Mouse (Mus musculus) lung, embryonic 15.5 days (tissue): ENCODE measurements around the gene Tmbim6. TPM values are rescaled to one million over a fixed set of nuclear protein-coding genes. Genes with fewer than 3 reads are reported as not detected.

Experiments used
- ATAC-seq: fragments of 200-750 bp; cut with Nextera tagmentation; 2 replicates; pipeline ENCODE4 v1.8.0; 2017; ENCODE audit warnings: moderate number of reproducible peaks, borderline replicate concordance; ENCODE audit not compliant: low FRiP score, low TSS enrichment; ENCODE audit errors: extremely low read depth
- H3K27ac ChIP-seq: fragments of 300-500 bp; sonication (generic); 2 replicates; pipeline ENCODE4 v1.5.1; 2015; ENCODE audit warnings: moderate library complexity, mild to moderate bottlenecking, inconsistent platforms
- H3K27me3 ChIP-seq: fragments of 300-500 bp; sonication (generic); 2 replicates; pipeline ENCODE4 v1.6.1; 2015; ENCODE audit warnings: inconsistent platforms
- H3K36me3 ChIP-seq: fragments of 300-500 bp; sonication (generic); 2 replicates; pipeline ENCODE4 v1.6.1; 2015; ENCODE audit warnings: inconsistent platforms
- H3K4me1 ChIP-seq: fragments of 300-500 bp; sonication (generic); 2 replicates; pipeline ENCODE4 v1.6.1; 2015; ENCODE audit warnings: inconsistent platforms
- H3K4me2 ChIP-seq: fragments of 300-500 bp; sonication (generic); 2 replicates; pipeline ENCODE4 v1.6.1; 2015; ENCODE audit warnings: inconsistent platforms, mild to moderate bottlenecking, moderate library complexity
- H3K4me3 ChIP-seq: fragments of 300-500 bp; sonication (generic); 2 replicates; pipeline ENCODE4 v1.5.1; 2015; ENCODE audit warnings: mild to moderate bottlenecking, inconsistent platforms
- H3K9ac ChIP-seq: fragments of 300-500 bp; sonication (generic); 2 replicates; pipeline ENCODE4 v1.6.1; 2015; ENCODE audit warnings: inconsistent platforms
- H3K9me3 ChIP-seq: fragments of 300-500 bp; sonication (generic); 2 replicates; pipeline ENCODE4 v1.6.1; 2016; ENCODE audit warnings: inconsistent platforms
- WGBS: fragments of 180-500 bp; shearing (Covaris S2); methylation state at CpG from one replicate; pipeline ENCODE4 v1.1.7; 2015; 5-methylcytosine and 5-hydroxymethylcytosine counted together
- polyA plus RNA-seq: library from polyadenylated mRNA; unstranded; fragments of >200 nt; fragmentation: Nextera tagmentation; extraction: Ambion mirVana; gene quantifications from 2 replicates; pipeline ENCODE4 v1.2.1, GENCODE M21; 2015

Tmbim6 gene
- polyA plus RNA-seq, 1 experiment from 2014 or later = 427 TPM

DNA sequence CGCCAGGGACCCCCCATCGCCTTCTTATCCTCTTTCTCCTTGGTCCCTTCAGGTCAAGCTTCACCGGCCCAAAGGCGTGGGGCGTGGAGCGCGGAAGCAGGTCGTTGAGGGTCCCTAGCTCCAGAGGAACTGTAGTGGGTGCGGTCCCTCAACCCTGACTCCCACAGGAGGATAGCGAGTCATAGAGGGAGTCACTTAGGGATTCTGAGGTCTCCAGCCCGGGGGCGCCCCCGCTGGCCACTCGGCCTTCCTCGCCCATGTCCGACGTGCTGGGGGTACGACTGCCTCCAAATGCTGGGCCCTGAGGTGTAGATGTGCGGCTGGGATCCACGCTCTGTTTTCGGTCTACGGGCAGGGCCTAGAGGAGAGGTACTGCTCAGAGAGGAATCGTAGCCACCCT lies 29.9 kb downstream of the Tmbim6 start:
- peaks cover 36% of the 10 kb centered on the region for H3K4me1 ChIP-seq
- no peaks in the 10 kb centered on the region for H3K9me3 ChIP-seq
- peaks cover 37% of the 10 kb centered on the region for H3K36me3 ChIP-seq
- H3K27me3 ChIP-seq = no peaks in the 10 kb centered on the region
- H3K9ac ChIP-seq = no peak overlapping the region
- H3K4me2 ChIP-seq = no peak overlapping the region
- no peak overlapping the region for H3K27ac ChIP-seq
- no peak for ATAC-seq
- 90% methylated on average over 23 of the region's 23 CpGs for WGBS
- H3K4me3 ChIP-seq = no peak overlapping the region

DNA sequence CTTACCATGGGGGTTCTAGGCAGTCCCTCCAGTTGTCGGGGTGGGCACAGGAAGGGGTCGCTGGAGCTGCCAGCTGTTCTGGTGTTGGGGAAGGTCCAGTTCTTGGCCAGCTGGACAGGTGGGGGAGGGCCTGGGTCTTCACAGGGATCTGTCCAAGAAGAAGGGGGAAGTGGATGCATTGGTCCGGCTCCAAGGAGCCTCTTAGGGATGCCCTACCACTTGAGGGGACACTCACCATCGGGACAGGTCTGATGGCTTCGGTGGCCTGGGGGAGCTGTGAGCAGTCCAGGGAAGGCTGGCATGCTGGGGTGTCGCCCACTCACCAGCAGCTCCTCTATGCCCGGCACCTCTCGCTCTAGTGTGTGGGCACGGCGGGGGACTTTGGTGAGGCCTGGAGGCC lies 30.4 kb downstream of the Tmbim6 start:
- no peak overlapping the region for H3K4me2 ChIP-seq
- no peak for ATAC-seq
- no peak overlapping the region for H3K4me3 ChIP-seq
- no peak overlapping the region for H3K9ac ChIP-seq
- WGBS = 84% methylated on average over 10 of the region's 10 CpGs
- H3K27me3 ChIP-seq = no peaks in the 10 kb centered on the region
- peaks cover 43% of the 10 kb centered on the region for H3K36me3 ChIP-seq
- no peak overlapping the region for H3K27ac ChIP-seq
- peaks cover 31% of the 10 kb centered on the region for H3K4me1 ChIP-seq
- H3K9me3 ChIP-seq = no peaks in the 10 kb centered on the region

DNA sequence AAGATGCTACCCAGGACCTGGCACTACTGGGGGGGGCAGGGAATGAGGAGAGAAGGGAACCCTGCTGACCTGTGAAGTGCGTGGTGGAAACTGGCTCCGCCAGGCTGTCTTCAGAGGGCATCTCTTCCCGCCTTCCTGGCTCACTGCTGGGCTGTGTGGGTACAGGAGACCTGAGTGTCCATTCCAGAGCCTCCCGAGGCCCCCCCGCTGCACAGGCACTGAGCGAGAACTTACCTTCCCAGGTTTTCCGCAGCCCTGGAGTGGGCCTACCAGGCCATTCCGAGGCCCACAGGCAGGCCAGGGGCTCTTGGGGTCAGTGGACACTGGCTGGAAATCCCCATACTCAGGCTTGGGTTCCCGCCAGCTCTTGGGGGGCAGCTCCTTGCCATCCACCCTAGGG lies 31.2 kb downstream of the Tmbim6 start:
- no peaks in the 10 kb centered on the region for H3K9me3 ChIP-seq
- ATAC-seq = no peak
- H3K4me3 ChIP-seq = no peak overlapping the region
- no peak overlapping the region for H3K9ac ChIP-seq
- WGBS = 90% methylated on average over 9 of the region's 9 CpGs
- H3K27ac ChIP-seq = no peak overlapping the region
- peaks cover 27% of the 10 kb centered on the region for H3K4me1 ChIP-seq
- H3K36me3 ChIP-seq = peaks cover 48% of the 10 kb centered on the region
- H3K27me3 ChIP-seq = no peaks in the 10 kb centered on the region
- no peak overlapping the region for H3K4me2 ChIP-seq

DNA sequence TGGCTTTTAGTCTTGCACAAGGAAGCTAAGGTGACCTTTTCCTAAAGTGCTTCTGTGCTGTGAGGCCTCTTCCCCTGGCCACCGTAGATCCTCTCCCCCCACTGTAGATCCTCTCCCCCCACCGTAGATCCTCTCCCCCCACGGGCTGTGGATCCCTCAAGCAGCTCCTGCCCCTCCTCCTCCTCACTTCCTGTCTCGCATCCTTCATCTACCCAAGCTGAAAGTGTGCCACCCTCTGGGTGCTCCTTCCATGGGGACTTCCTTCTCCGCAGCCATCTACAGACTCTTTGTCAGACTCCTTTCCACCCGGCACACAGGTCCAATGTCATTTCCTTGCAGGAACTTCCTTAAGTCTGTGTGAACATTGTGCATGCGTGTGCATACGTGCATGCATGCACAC lies 37.7 kb downstream of the Tmbim6 start:
- Histone ChIP-seq H3K9ac (no peak overlapping the region), H3K4me2 (no peak overlapping the region), H3K36me3 (peaks cover 48% of the 10 kb centered on the region), H3K4me1 (peaks cover 26% of the 10 kb centered on the region), H3K4me3 (no peak overlapping the region), H3K27me3 (no peaks in the 10 kb centered on the region), H3K9me3 (no peaks in the 10 kb centered on the region), H3K27ac (peak overlapping the region; percentile 15; the same call in 1 of the 2 replicates)
- ATAC-seq = no peak
- 71% methylated on average over 8 of the region's 8 CpGs for WGBS

DNA sequence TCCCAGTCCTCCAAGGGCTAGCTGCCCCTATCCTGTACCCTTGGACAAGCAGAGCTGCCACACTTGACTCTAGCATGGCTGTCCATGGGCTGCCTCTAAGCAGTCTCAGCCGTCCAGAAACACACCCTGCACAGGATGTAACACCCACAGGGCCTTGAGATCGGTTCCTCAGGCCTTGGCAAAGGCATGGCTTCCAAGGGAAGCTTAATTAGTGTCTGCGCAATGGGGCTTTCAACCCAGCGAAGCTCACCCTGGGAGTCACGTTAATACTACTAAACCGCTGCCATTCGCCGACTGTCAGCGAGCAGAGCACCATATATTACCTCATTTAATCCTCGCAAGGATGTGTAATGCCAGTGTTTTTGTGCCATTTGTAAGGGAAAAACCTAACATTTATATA lies 38.4 kb downstream of the Tmbim6 start:
- 82% methylated on average over 10 of the region's 10 CpGs for WGBS
- peak overlapping the region; percentile 15; the same call in 1 of the 2 replicates for H3K27ac ChIP-seq
- no peak for ATAC-seq
- H3K4me1 ChIP-seq = peaks cover 31% of the 10 kb centered on the region
- no peaks in the 10 kb centered on the region for H3K9me3 ChIP-seq
- no peak overlapping the region for H3K4me3 ChIP-seq
- peaks cover 42% of the 10 kb centered on the region for H3K36me3 ChIP-seq
- no peaks in the 10 kb centered on the region for H3K27me3 ChIP-seq
- H3K9ac ChIP-seq = no peak overlapping the region
- H3K4me2 ChIP-seq = no peak overlapping the region

DNA sequence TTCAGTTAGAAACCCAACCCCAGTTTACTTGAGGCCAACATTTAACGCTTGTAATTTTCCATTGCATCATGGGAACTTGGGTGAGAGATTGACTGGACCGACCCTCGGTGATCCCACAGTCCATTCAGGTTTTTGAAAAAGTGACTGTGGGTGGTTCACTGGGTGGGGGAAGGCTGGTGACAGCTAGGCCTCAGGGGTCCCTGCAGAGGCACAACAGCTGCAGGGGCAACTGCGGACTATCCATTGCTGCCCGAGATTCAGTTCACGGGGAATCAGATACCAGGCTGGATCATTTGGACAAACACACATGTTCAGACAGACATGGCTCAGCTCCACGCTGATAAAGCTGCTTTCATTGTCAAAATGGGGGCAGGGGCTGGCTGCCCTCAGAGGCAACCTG lies 38.8 kb downstream of the Tmbim6 start:
- H3K27ac ChIP-seq = peak overlapping the region; percentile 33; the same call in 1 of the 2 replicates
- H3K4me3 ChIP-seq = no peak overlapping the region
- H3K9me3 ChIP-seq = no peaks in the 10 kb centered on the region
- peaks cover 33% of the 10 kb centered on the region for H3K4me1 ChIP-seq
- 64% methylated on average over 7 of the region's 7 CpGs for WGBS
- no peak overlapping the region for H3K4me2 ChIP-seq
- ATAC-seq = no peak
- no peak overlapping the region for H3K9ac ChIP-seq
- peaks cover 38% of the 10 kb centered on the region for H3K36me3 ChIP-seq
- no peaks in the 10 kb centered on the region for H3K27me3 ChIP-seq

DNA sequence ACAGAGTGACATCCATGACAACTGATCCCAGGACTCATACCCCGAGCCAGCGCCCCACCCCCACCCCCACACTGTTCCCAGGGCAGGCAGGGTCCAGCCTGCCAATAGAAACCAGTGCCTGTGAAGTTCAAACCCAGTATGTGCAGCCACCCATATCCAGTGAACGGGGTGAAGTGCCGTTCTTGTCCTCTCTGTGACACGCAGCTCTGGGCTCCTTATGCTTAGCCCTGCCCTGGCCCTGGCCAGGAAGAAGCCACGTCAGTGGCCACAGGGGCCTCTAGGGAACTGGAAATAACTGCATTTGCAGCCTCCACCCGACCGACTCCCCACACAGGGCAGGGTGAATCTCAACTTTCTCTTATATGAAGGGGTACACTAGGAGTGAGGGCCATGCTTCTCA lies 39.3 kb downstream of the Tmbim6 start:
- ATAC-seq = no peak
- Histone ChIP-seq H3K9me3 (no peaks in the 10 kb centered on the region), H3K4me1 (peaks cover 33% of the 10 kb centered on the region), H3K27ac (no peak overlapping the region), H3K9ac (no peak overlapping the region), H3K36me3 (peaks cover 34% of the 10 kb centered on the region), H3K27me3 (no peaks in the 10 kb centered on the region), H3K4me2 (no peak overlapping the region), H3K4me3 (no peak overlapping the region)
- WGBS = 60% methylated on average over 8 of the region's 8 CpGs

DNA sequence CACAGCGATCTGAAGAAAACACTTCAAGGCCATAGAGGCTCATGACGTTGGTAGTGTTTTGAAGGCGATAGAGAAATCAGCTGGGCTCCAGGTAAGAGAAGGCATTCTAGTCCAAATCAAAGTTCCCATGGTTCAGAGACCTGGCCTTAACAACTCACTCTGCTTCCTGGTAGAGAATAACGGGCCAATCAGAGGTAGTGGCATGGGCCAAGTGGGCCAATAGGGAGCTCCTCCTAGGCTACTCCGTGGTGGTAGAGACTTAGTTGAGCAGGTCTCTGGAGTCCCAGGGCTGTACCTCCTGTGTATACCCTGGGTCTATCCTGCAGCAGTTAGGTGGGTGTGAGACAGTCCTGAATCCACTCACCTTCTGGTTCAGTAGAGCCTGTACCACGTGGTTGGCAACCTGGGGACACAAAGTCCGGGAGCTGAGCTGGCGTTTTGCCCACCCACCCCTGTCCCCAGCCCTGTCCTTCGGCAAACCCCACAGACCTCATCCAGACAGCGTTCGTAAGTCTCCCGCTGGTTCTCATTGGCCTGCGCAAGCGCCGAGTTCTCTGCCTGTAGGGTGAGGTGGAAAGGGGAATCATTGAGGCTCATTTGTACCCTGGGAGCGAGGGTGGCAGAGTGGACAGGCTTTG lies 40.5 kb downstream of the Tmbim6 start:
- WGBS = 84% methylated on average over 16 of the region's 16 CpGs
- Histone ChIP-seq H3K9ac (no peak overlapping the region), H3K36me3 (peaks cover 22% of the 10 kb centered on the region), H3K27me3 (no peaks in the 10 kb centered on the region), H3K4me3 (no peak overlapping the region), H3K4me2 (no peak overlapping the region), H3K27ac (no peak overlapping the region), H3K4me1 (peaks cover 40% of the 10 kb centered on the region), H3K9me3 (no peaks in the 10 kb centered on the region)
- no peak for ATAC-seq

DNA sequence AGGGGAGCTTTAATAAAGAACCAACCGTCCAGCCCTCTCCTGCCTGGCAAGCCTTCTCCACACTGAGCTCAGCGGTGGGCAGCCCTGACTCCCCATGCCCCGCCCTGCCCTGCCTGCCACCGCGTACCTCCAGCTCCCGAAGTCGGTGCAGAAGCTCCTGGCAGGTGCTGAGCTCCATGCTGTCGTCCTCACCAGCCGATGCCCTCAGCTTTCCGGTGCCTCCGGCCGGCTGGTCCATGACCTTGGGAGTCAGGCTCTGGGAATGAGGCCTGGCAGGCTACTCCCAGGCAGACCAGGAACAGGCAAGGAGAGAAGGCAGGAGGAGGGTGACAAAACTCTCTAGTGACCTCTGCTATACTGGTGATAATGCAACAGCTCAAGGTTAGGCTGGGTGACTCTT lies 41.2 kb downstream of the Tmbim6 start:
- H3K9me3 ChIP-seq = no peaks in the 10 kb centered on the region
- no peak for ATAC-seq
- peaks cover 20% of the 10 kb centered on the region for H3K36me3 ChIP-seq
- no peak overlapping the region for H3K27ac ChIP-seq
- H3K4me3 ChIP-seq = no peak overlapping the region
- no peak overlapping the region for H3K4me2 ChIP-seq
- H3K9ac ChIP-seq = no peak overlapping the region
- peaks cover 44% of the 10 kb centered on the region for H3K4me1 ChIP-seq
- WGBS = 64% methylated on average over 12 of the region's 12 CpGs
- H3K27me3 ChIP-seq = no peaks in the 10 kb centered on the region

DNA sequence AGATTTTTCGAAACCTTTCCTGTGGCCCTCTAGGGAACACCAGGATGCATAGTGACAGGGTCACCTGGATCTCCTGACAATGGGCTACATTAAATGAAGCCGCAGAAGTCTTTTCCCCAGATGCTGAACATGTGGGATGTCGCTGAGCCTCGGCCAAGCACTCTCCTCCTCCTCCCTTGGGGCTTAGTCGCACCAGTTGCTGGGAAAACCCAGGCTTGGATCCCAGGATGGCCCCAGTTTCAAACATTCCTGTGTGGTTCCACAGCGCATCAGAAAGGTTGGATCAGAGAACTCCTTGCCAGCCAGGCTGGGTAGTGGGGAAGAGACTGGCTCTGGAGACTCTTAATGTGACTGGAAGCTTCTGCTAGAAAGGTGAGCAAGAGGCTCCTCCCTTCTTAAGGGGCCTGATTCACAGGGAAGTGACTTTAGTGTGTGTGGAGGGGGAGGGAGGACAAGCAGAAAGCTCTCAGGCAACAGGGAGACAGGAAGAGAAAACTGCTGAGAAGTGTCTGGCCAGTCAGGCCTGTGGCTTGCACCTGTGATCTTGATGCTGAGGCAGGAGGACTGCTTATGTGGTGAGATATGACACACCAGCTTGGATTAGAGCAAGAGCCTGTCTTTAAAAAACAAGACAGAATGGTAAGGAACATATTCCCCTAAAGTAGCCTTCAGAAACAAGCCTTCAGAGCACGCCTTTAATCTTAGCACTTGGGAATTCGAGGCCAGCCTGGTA lies 46.5 kb downstream of the Tmbim6 start:
- H3K36me3 ChIP-seq = peaks cover 5% of the 10 kb centered on the region; the same call in 1 of the 2 replicates
- WGBS = 66% methylated on average over 8 of the region's 8 CpGs
- H3K4me2 ChIP-seq = no peak overlapping the region
- no peak overlapping the region for H3K4me3 ChIP-seq
- H3K4me1 ChIP-seq = peaks cover 67% of the 10 kb centered on the region
- H3K27me3 ChIP-seq = no peaks in the 10 kb centered on the region
- H3K9ac ChIP-seq = no peak overlapping the region
- ATAC-seq = no peak
- no peak overlapping the region for H3K27ac ChIP-seq
- H3K9me3 ChIP-seq = no peaks in the 10 kb centered on the region

DNA sequence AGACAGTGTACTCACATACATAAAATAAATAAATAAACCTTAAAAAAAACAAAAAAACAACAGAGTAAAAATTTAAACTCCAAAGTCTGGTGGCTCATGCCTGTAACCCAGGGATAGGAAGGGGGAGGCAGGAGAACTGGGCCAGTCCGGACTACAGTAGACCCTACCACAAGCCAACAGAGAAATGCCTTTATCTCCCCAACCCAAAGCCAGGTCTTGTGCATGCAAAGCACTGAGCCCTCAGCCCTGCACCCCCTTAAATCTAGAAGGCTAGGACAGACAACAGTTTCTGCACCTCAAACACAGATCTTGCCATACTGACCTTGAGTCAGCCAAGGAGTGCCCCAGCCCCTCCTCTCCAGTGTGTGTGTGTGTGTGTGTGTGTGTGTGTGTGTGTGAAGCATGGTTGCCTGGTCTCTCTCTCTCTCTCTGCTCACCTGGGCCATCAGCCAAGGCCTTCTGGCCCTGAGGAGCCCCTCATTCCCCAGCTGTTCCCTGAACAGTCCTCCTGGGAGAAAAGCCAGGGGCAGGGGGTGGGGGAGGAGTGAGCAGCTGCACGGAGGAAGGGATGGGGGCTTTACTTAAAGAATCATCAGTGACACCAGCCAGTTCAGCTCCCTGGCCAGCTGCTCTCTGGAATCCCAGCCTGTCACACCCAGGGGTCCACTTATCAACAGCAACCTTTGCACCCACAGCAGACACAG lies 47.6 kb downstream of the Tmbim6 start:
- H3K4me3 ChIP-seq = no peak overlapping the region
- H3K27me3 ChIP-seq = no peaks in the 10 kb centered on the region
- H3K4me2 ChIP-seq = peak overlapping the region; percentile 9; the same call in 1 of the 2 replicates
- H3K27ac ChIP-seq = peak overlapping the region; percentile 83
- peaks cover 57% of the 10 kb centered on the region for H3K4me1 ChIP-seq
- H3K9me3 ChIP-seq = no peaks in the 10 kb centered on the region
- no peak overlapping the region for H3K9ac ChIP-seq
- H3K36me3 ChIP-seq = peaks cover 7% of the 10 kb centered on the region; the same call in 1 of the 2 replicates
- peak; percentile 95 for ATAC-seq
- 23% methylated on average over 2 of the region's 2 CpGs for WGBS
